Mouse (Mus musculus): ENCODE data around the gene Pecr.
"Not testable (repeated sequence)": the region's sequence is repeated elsewhere in the genome, so short reads cannot be mapped to it uniquely, and the experiment has no call there.

The Pecr gene

DNA sequence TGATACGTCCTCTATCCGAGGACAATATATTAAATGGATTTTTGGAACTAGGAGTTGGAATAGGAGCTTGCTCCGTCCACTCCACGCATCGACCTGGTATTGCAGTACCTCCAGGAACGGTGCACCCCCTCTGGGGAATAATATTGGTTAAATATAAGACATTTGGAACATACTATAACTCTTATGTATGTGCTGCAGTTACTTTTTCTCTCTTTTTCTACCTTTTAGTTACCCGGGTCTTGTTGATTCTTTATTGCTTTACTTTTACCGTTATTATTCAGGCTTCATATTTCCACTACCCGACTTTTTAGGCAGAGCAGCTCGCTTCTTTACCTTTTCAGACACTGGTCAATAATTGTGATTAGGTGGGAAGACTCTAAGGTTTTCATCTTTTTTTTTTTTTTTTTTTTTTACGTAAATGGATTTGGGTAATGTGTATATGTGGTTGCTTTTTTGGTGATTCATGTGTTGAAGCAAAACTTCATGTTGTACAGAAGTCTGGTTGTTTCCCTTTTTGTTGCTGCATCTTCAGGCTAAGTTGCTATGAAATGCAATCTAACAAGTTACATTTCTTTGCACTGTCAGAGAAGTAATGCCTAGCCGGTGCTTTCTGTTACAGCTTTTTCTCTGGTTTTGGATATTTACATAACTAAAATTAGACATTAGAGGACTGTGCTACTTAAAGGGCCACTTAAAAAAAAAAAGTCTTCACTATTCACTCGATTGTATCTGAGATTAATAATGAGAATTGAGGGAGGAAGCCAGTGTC lies 46.9 kb downstream of the Pecr start:
- CTCF ChIA-PET = interaction anchor here (0.7 to 2.2 kb wide), 3 partner anchors 10 to 463 kb away, joined by 3 to 7 read pairs (median 5); partner anchors contain the start of gene Ankar

DNA sequence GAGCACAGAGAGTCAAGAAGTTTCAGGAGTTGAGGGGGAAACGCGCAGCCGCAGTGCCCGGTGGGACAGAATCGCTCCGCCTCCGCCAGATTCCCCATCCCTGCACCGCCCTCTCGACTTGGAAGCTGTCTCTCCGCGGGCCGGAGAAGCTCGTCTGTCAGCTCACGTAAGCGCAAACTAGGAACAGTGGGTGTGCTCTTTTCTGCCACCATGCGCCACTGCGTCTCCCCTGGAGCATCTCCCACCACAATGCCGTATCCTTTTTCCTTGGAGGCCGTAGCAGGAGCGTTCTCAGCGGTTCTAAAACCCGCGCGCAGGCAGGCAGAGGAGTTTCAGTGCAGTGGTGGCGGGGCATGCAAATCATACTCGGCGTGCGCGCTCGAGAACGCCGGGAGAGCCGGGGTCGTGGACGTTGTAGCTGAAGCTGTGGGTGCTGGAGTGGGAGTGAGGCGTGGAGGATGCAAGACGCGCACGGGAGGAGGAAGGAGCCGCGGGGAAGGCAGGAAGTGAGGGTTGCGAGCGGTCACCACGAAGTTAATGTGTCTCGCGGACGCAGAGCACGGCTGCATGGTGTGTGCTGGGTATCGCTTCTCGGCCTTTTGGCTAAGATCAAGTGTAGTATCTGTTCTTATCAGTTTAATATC lies 47.6 kb downstream of the Pecr start:
- CTCF ChIA-PET = interaction anchor here (0.7 to 2.2 kb wide), 2 partner anchors 9 to 464 kb away, joined by 5 to 7 read pairs; partner anchors contain the start of gene Ankar

DNA sequence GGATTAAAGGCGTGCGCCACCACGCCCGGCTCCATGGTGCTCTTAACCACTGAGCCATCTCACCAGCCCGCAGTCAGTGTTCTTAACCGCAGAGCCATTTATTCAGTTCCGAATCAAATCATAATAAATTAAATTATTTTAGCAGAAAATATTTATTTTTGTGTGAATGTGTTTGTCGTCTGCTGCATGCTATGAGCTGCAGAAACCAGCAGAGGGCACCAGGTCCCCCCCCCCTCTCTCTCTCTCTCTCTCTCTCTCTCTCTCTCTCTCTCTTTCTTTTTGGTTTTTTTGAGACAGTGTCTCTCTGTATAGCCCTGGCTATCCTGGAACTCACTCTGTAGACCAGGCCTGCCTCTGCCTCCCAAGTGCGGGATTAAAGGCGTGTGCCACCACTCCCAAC lies 51.5 kb downstream of the Pecr start:
- CTCF ChIA-PET = not testable (repeated sequence)

DNA sequence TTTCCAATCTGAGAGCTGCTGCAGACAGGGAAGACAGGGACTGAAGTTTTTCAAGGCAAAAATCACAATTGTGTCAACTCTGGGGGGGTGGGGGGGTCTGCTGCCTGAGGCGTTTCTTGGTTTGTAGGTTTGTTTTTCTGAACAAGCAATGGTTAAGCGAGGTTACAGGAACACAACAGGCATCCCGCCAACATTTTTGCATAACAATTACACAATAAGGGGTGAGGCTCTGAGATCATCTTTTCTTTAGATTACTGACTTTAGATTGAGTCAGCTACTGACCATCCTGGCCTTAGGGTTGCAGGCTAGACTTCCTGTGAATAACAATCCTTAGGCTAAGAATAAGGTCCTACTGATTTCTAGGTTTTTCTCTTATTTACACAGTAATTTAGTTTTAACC lies 55.1 kb downstream of the Pecr start:
- CTCF ChIA-PET = interaction anchor here (0.7 kb wide), 1 partner anchor 9 kb away, joined by 3 read pairs; no protein-coding TSS in a partner anchor

DNA sequence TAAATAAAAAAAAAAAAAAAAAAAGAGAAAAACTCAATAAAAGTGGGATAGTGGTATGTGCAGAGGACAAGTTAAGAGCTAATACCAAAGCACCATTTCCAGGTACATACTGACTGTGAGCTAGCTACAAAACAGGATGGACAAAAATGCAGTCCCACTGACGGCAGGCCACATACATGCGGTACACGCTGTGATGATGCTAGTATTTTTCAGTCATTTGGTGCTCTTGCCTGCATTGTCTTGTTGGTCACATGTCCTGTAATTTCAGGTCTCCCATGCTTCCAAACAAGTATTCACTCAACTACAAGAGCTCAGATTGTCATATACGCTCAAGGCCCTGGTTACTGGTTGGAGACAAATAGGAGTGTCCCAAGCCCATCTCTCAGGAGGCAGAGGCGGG lies 56.6 kb downstream of the Pecr start:
- CTCF ChIA-PET = interaction anchor here (0.6 to 1.8 kb wide), 2 partner anchors 10 to 20 kb away, joined by 3 to 5 read pairs; no protein-coding TSS in a partner anchor

DNA sequence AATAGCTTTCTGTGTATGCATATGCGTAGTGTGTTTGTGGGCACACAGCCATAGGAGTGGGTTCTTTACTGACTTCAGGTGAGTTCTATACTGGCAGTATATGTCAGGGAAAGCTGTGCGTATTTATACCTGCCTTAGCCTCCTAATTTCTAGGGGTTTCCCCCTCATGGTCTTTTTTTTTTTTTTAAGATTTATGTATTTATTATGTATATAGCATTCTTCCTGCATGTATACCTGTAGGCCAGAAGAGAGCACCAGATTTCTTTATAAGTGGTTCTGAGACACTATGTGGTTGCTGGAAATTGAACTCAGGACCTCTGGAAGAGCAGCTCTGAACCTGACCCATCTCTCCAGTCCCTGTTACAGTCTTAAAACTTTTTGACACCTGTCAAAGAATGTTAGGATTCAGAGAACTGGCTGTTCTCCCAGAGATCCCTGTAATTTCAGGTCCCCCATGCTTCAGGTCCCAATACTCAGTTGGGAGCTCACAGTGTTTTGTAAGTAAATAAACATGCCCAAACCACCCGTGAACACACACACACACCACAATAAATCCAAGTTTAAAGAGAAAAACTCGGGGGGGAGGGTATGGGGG lies 57.1 kb downstream of the Pecr start:
- CTCF ChIA-PET = interaction anchor here (0.6 to 1.8 kb wide), 3 partner anchors 10 to 145 kb away, joined by 3 to 5 read pairs (median 4); no protein-coding TSS in a partner anchor

DNA sequence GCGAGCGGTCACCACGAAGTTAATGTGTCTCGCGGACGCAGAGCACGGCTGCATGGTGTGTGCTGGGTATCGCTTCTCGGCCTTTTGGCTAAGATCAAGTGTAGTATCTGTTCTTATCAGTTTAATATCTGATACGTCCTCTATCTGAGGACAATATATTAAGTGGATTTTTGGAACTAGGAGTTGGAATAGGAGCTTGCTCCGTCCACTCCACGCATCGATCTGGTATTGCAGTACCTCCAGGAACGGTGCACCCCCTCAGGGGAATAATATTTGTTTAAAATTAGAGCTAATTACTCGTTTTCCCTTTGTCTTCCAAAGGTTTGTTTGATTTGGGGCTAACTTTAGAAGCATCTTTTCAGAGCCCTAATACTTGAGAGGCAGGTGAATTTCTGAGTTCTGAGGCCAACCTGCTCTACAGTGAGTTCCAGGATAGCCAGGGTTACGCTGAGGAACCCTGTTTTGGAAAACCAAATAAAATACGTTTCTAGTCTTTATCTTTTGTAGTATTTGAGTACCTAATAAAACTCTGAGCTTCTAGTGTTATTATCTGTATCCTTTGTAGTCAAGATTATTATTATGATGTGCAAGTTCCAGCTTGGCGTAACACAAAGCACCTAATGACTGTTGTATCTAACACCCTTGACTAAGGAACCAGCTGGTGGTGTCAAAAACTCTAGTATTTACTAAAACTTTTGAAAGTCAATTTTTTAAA lies 57.8 kb downstream of the Pecr start:
- CTCF ChIA-PET = interaction anchor here (0.6 to 1.8 kb wide), 3 partner anchors 11 to 146 kb away, joined by 3 to 5 read pairs (median 4); no protein-coding TSS in a partner anchor

DNA sequence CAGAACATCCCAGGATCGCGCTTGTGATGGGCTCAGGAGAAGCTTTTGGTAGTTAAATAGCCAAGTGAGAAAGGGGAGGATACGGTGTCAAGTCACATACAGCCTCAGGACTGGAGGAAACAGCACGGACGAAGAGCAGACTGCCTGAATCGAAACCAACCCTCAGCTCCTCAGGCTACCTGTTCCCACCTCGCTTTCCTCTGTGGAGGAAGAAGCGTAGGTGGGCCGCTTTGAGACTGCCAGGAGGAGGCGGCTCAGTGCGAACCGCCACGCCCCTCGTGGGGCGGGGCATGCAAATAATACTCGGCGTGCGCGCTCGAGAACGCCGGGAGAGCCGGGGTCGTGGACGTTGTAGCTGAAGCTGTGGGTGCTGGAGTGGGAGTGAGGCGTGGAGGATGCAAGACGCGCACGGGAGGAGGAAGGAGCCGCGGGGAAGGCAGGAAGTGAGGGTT lies 58.4 kb downstream of the Pecr start:
- CTCF ChIA-PET = not testable (repeated sequence)

DNA sequence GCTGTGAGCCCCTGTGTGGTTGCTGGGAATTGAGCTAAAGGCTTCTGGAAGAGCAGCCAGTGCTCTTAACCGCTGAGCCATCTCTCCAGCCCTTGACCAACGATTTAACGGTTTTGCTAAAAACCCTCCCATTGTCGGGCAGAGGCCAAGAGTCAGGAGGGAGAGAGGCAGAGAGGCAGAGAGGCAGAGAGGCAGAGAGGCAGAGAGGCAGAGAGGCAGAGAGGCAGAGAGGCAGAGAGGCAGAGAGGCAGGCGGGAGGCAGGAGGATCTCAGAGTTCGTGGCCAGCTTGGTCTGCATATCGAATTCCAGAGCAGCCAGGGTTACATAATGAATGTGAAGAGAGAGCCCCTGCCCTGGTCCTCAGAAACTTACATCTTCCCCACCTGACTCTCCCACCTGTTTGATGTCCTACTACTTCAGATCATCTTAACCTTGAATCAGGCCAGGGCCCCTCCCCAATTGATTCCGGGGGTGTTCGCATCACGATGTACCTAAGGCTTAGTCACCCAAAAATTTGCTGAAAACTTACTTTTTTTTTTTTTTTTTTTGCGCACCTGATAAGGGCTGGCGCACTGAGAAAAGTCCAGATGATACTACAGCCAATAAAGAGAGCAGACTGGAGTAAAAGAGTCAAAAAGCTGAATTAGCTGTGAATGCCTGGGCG lies 58.9 kb downstream of the Pecr start:
- CTCF ChIA-PET = no interaction called here

DNA sequence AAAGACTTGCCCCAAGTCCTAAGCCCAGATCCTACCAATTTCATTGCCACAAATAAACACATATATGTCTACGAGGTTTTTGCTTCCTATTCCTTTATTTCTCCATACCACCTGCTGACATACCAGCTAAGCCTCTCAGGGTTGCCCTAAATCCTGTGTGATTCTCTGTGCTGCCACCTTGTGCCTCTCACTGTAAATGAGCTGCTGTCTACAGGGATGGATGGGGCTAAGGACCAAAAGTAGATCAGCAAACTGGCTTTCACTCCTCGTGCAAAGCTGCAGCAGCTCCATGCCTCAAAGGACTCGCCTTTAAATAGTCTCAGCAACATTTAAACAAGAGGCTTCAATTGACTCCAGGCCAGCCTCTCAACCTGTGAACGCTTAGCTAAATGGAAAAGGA lies 64.1 kb downstream of the Pecr start:
- CTCF ChIA-PET = no interaction called here

DNA sequence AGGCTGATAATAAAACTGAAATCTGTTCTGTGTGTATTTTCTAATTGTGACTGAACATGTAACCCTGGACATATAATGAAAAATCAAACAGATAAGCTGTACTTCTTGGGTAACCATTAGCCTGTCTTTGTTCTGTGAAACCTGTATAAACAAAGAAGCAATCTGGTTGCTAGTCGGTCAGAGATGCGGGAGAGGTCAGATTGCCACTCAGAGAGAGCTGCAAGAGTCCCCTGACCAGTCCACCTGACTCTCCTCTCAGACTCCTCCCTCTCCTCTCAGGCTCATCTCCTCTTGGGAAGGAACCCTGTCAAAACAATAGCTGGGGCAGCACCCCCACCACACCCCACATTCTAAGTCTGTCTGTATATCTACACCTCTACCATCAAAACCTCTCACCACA lies 65.0 kb downstream of the Pecr start:
- CTCF ChIA-PET = no interaction called here

DNA sequence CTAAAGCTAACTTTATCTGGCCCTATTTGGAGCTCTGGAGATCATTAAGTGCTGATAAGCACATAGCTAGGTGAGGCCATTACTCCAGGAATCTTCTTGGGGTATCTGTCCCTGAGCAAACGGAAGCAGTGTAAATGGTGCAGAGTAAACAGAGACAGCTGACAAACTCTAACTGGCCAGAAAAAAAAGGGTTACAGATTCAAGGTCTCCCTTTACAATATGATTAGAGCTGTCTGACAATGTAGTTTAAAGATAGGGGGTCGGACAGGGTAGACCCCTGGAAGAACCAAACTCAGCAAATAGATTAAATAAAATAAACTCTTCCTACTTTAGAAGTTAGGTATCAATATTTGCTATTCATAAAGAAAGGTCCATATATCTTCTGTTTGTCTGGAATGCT lies 65.5 kb downstream of the Pecr start:
- CTCF ChIA-PET = no interaction called here

DNA sequence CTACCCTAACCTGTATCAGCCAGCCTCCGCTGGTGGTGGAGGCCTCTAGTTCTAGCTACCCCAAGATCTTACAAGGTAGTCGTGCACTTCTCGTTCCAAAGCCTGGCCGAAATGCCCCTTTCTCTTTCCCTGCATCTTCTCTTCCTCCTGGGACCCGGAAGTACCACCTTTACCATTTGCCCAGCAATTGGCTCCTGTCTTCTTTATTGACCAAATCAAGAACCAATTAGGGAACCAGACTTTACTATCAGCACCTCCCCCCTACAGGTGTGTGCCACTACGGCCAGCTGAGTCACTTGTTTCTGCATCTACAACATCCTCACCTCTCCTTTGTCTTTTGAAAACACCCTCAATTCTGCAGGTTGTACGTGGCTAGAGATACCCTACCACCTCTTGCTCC lies 67.4 kb downstream of the Pecr start:
- CTCF ChIA-PET = no interaction called here

DNA sequence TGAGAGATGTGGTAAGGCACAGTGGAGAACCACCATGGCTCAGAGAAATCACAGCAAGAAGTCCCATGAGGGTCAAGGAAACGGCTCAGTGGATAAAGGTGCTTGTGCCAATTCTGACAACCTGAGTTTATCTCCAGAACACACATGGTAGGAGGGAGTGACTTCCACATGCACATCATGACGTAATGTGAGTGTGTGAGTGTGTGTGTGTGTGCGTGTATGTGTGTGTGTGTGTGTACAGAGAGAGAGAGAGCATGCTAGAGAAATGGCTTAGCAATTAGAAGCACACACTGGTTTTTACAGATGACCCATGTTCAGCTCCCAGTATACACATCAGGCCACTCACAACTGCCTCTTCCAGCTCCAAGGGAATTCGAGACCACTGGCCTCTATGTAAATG lies 68.9 kb downstream of the Pecr start:
- CTCF ChIA-PET = interaction anchor here (0.7 kb wide), 1 partner anchor 1211 kb away, joined by 3 read pairs; no protein-coding TSS in a partner anchor

DNA sequence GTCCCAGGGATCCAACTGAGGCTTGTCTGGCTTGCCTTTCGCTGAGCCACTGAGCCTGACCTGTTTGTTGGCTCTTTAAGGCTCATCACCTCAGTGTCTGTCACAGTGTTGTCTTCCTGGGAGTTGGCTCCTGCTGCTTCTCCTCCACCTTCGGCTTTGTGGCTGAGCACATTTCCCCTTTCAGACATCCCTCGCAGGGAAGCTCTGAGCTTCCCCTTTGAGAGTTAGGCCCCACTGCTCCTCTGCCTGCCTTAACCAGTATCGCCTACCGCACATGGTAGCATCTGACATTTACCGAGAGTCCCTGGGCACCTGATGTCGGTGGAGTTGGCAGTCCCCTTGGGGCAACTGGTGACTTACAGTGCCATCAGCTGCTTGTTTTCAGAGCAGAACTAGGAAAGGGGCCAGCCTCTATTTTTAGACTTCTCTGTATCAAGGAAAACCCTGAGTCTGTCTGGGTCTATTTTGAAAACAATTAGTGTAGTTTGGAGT lies 69.6 kb downstream of the Pecr start:
- CTCF ChIA-PET = interaction anchor here (0.6 kb wide), 1 partner anchor 21 kb away, joined by 3 read pairs; no protein-coding TSS in a partner anchor

DNA sequence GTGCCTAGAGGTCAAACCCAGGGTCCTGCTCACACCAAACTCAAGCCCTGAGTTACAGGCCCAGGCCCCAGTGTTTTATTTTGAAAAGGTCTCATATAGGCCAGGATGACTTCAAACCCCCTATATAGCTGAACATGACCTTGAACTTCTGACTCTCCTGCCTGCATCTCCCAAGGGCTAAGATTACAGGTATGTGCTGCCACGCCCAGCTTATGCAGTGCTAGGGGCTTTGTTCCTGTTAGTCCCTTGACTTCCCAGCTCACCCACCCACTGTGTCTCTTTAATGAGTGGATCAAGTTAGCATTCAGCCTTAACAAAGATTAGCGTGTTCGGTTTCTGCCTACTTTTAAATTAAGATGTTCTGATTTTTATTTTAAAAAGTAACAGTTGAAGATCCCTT lies 70.2 kb downstream of the Pecr start:
- CTCF ChIA-PET = interaction anchor here (0.6 kb wide), 1 partner anchor 21 kb away, joined by 3 read pairs; no protein-coding TSS in a partner anchor

DNA sequence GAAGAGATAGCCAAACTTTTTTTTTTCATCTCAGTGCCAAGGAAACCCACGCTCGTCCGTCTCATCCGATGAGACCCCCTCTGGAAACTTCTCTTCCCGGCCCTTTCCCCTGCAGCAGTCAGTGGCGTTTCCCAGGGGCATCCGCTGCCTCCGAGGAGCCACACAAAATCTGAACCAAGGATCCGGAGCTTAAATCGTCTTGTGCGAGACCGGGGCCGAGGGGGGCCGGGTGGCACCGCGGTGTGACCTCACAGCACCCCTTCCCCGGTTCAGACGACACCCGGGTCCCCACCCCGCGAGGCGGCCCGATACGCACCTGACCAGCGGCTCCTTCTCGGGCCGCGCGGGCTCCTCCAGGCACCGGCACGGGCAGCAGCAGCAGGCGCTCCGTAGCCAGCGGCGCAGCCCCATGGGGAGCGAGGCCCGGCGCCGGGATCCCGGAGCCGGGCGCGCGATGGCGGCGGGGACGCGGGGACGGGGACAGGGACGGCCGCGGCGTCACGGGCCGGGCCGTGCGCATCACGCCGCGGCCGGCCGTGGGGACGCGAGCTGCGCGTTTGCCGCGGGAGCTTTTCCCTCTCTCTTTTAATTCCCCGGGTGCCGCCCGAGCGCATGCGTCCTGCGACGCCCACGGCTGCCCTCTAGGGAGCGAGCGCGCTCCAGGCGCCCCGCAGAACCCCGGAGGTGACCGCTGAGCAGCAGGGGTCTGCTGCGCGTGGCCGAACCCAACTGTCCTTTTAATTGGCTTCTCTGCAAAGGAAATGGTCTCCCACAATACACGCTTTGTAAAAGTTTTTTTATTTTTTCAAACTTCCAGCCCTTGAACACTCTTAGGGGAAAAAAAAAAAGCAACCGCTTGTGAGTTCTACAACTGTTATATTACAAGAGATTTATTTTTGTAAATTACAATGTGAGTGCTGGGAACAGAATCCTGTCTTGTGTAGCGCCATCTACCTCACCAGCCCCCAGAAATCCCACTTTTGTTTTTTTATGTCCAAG lies 72.1 kb downstream of the Pecr start, which contains the start of gene Mreg:
TSS of gene Mreg (minus strand) at position 607 of the 999 bp plus-strand sequence.
- CTCF ChIA-PET = interaction anchor here (0.6 to 0.7 kb wide), 2 partner anchors 69 to 1109 kb away, joined by 3 to 4 read pairs; partner anchors contain the start of gene Bard1

DNA sequence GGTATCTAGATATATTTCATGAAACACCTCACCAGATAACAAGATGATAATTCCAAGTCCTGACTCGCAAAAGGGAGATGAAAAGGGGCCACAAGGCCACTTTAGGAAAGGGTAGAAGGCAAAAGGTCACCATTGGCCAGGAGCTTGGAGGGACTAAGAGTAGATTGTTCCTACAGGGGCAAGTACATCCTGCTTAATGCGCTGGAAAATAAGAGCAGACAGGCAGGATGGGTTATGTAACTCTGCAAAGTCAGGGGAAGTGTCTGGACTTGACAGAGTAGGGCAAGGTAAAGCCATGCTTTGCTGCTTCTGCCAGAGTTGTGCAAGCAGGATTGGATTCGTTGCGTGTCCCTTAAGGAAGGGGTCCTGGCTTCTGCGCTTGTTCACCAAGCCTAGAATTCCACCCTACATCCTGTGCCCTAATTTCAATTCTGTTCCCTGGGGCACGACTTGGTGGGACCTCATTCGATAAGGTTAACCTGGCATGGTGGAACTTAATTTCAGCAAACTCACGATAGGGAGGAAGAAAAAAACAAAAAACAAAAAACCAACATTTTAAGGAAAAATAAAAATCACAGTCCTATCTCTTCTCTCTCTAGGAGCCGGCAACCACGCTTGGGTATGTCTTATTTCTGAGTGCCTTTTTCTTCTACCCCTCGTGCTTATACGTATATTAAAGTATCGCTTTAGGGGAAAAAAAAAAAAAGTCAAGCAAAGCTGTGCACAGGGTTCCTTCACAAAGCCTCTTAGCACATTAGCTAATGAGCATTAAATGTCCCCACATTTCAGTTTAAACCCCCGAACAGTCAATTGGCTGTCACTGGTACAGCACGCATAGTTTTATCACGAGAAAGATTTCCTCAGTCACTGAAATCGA lies 73.1 kb downstream of the Pecr start:
- CTCF ChIA-PET = interaction anchor here (0.6 kb wide), 1 partner anchor 1108 kb away, joined by 4 read pairs; the partner anchor contains the start of gene Bard1

Measured in spleen, embryonic (tissue).